Mouse (Mus musculus) monocyte, adult 59 days (primary cell): Measurements from ENCODE around the gene Gm11563. TPM values are rescaled to one million over a fixed set of nuclear protein-coding genes. Genes with fewer than 3 reads are reported as not detected.

Source experiments
- total RNA-seq, 2 experiments: library from RNA; stranded (reverse); gene quantifications; one replicate each; pipeline ENCODE4 v1.2.4; 2023

The Gm11563 gene
- not detected for total RNA-seq

DNA sequence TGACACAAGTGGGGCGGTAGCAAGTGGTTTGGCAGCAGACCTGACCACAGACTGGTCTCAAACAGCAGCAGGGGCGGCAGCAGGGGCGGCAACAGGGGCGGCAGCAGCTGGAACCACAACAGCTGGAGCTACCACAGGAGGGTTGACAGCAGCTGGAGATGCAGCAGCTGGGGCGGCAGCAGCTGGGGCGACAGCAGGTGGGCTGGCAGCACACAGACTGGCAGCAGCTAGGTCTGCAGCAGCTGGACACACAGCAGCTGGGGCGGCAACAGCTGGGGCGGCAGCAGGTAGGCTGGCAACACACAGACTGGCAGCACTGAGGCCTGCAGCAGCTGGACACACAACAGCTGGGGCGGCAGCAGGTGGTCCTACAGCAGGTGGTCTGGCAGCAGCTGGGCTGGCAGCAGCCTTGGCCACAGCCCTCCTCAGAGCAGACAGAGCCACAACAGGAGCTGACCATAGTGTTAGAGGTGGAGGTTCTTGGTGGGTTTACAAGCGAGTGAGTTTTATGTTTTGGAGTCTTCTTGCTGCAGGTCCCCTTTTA, at the start of gene Gm11563:
Gm11563 (minus strand) TSS at position 494 of the 544 bp plus-strand sequence.

GRCm38 (mm10) chr11:99690463-99690862, 31.7 kb upstream of the Gm11563 start, which contains the start of gene Gm14190:
Gm14190 (minus strand) TSS chr11:99690740.

GRCm38 (mm10) chr11:99665860-99666259, 7.1 kb upstream of the Gm11563 start, which contains the start of gene Krtap4-6:
Krtap4-6 (minus strand) TSS chr11:99665960.

DNA sequence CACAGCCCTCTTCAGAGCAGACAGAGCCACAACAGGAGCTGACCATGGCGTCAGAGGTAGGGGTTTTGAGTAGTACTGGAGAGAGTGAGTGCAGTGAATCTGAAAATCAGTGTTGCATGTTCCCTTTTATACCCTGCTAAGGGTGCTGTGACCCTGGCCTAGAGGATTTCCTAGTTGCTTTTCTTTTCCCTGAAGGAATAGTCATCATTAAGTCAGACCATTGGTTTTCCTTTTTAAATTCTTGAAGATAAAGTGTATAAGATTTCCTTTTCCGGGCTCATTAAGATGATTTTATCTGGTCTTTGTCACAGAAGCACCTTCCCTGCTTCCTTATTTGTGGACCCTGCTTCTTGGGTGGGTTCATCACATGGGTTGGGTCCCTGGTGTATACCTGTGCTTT, 8.6 kb downstream of the Gm11563 start, which contains the start of gene Gm11555:
Gm11555 (minus strand) TSS at position 101 of the 400 bp plus-strand sequence.

DNA sequence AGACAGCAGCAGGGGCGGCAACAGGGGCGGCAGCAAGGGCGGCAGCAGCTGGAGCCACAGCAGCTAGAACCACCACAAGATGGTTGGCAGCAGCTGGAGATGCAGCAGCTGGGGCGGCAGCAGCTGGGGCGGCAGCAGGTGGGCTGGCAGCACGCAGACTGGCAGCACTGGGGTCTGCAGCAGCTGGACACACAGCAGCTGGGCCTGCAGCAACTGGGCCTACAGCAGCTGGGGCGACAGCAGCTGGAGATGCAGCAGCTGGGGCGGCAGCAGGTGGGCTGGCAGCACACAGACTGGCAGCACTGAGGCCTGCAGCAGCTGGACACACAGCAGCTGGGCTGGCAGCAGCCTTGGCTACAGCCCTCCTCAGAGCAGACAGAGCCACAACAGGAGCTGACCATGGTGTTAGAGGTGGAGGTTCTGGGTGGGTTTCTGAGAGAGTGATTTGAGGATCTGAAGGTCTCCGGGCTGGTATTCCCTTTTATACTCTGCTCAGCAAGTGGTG, 15.1 kb downstream of the Gm11563 start, which contains the start of gene Krtap4-7:
Krtap4-7 (minus strand) TSS at position 455 of the 505 bp plus-strand sequence.

DNA sequence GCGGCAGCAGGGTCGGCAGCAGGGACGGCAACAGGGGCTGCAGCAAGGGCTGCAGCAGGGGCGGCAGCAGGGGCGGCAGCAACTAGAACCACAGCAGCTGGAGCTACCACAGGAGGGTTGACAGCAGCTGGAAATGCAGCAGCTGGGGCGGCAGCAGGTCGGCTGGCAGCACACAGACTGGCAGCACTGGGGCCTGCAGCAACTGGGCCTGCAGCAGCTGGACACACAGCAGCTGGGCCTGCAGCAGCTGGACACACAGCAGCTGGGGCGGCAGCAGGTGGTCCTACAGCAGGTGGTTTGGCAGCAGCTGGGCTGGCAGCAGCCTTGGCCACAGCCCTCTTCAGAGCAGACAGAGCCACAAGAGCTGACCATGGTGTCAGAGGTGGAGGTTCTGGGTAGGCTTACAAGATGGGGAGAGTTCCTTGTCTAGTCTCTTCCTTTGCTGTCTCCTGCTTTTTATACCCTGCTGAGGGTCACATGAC, 24.1 kb downstream of the Gm11563 start, which contains the start of gene Krtap4-2:
Krtap4-2 (minus strand) TSS at position 432 of the 482 bp plus-strand sequence.

GRCm38 (mm10) chr11:99628138-99628537, 30.6 kb downstream of the Gm11563 start, which contains the start of gene Krtap4-1:
Krtap4-1 (minus strand) TSS chr11:99628238.

GRCm38 (mm10) chr11:99620335-99620734, 38.4 kb downstream of the Gm11563 start, which contains the start of gene Gm11562:
Gm11562 (minus strand) TSS chr11:99620435.

DNA sequence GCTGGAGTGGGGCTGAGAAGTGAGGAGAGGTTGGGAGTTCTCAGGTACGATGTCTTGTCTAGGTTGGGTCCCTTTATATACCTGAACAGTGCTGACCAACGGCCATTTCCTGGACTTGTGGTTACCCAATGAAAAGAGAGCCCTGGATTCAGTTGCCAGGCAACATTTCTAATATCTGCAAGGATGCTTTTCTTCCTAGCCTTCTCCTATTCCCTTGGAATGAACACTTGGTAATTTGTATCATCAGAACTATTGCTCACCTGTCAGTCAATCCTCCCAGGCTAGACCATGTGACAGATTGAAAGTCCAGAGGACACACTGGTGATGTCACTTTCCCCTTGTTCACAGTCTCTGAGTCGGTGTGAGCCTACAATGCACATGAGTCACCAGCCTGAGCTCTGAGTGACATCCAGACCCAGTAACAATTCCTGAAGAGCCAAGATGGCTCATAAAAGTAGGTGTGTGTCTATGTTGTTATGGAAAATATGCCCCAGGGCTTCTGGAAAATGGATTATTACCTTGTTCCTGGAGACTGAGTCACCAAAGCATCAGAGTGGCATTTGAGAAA, 43.9 kb downstream of the Gm11563 start, which contains the start of gene Krtap2-4:
Krtap2-4 (minus strand) TSS at position 51 of the 568 bp plus-strand sequence.

DNA sequence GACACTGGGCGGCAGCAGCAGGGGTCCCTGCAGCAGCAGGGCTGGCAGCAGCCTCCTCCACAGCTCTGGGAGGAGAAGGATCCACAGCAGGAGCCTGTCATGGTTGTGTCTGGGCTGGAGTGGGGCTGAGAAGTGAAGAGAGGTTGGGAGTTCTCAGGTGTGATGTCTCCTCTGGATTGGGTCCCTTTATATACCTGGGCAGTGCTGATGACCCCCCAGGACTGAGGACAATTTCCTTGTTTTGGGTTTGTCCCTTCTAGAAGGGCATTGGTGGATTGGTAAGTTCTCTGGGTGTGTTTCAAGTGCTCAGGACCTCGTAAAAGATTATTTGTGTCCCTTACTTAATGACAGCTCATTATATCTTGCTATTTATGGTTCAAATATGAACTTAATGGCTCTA, 48.7 kb downstream of the Gm11563 start, which contains the start of gene Gm11937:
Gm11937 (minus strand) TSS at position 101 of the 400 bp plus-strand sequence.

Other genes starting within 250 kb of the Gm11563 start
- gene Krt12, start 236.7 kb downstream of the Gm11563 start, total RNA-seq: not detected
- not detected for gene Krt20, start 220.8 kb downstream of the Gm11563 start, total RNA-seq
- not detected for gene Krt23, start 165.8 kb downstream of the Gm11563 start, total RNA-seq
- not detected for gene Krt39, start 137.6 kb downstream of the Gm11563 start, total RNA-seq
- gene Krt40, start 115.8 kb downstream of the Gm11563 start, total RNA-seq: not detected
- gene Krtap3-3, start 108.1 kb downstream of the Gm11563 start, total RNA-seq: not detected
- not detected for gene Krtap3-2, start 102.1 kb downstream of the Gm11563 start, total RNA-seq
- gene Gm11939, start 99.5 kb downstream of the Gm11563 start, total RNA-seq: not detected
- not detected for gene Krtap3-1, start 92.3 kb downstream of the Gm11563 start, total RNA-seq
- gene Krtap1-5, start 77.9 kb downstream of the Gm11563 start, total RNA-seq: not detected
- not detected for gene Krtap1-4, start 75.3 kb downstream of the Gm11563 start, total RNA-seq
- gene Krtap1-3, start 67.6 kb downstream of the Gm11563 start, total RNA-seq: not detected
- not detected for gene Krtap9-3, start 60.9 kb downstream of the Gm11563 start, total RNA-seq
- gene Gm11938, start 55.7 kb downstream of the Gm11563 start, total RNA-seq: not detected
- gene Gm11937, start 48.8 kb downstream of the Gm11563 start, total RNA-seq: not detected
- gene Krtap2-4, start 44.1 kb downstream of the Gm11563 start, total RNA-seq: not detected
- gene Gm11562, start 38.5 kb downstream of the Gm11563 start, total RNA-seq: not detected
- gene Krtap4-1, start 30.7 kb downstream of the Gm11563 start, total RNA-seq: not detected
- not detected for gene Krtap4-2, start 23.9 kb downstream of the Gm11563 start, total RNA-seq
- not detected for gene Krtap4-7, start 14.9 kb downstream of the Gm11563 start, total RNA-seq
- not detected for gene Gm11555, start 8.7 kb downstream of the Gm11563 start, total RNA-seq
- gene Krtap4-6, start 7.0 kb upstream of the Gm11563 start, total RNA-seq: not detected
- not detected for gene Gm14190, start 31.8 kb upstream of the Gm11563 start, total RNA-seq
- gene Gm14180, start 75.3 kb upstream of the Gm11563 start, total RNA-seq: not detected
- gene Gm11595, start 114.0 kb upstream of the Gm11563 start, total RNA-seq: not detected
- gene Krtap4-8, start 121.7 kb upstream of the Gm11563 start, total RNA-seq: not detected
- gene Krtap4-9, start 126.2 kb upstream of the Gm11563 start, total RNA-seq: not detected
- not detected for gene Gm11596, start 134.5 kb upstream of the Gm11563 start, total RNA-seq
- not detected for gene Gm11569, start 140.0 kb upstream of the Gm11563 start, total RNA-seq
- gene Gm11554, start 145.5 kb upstream of the Gm11563 start, total RNA-seq: not detected
- gene Krtap4-13, start 150.9 kb upstream of the Gm11563 start, total RNA-seq: not detected
- not detected for gene Gm11564, start 156.7 kb upstream of the Gm11563 start, total RNA-seq
- gene 2300003K06Rik, start 179.1 kb upstream of the Gm11563 start, total RNA-seq: not detected
- not detected for gene Krtap4-16, start 192.6 kb upstream of the Gm11563 start, total RNA-seq
- gene Gm11568, start 199.0 kb upstream of the Gm11563 start, total RNA-seq: not detected
- gene Gm11559, start 205.5 kb upstream of the Gm11563 start, total RNA-seq: not detected
- gene Krtap9-1, start 214.4 kb upstream of the Gm11563 start, total RNA-seq: not detected
- gene Gm11567, start 220.2 kb upstream of the Gm11563 start, total RNA-seq: not detected
- gene Krtap31-1, start 249.0 kb upstream of the Gm11563 start, total RNA-seq: not detected